Comparison of ENCODE assay signal across 8 mouse cellular contexts in the genomic region with DNA sequence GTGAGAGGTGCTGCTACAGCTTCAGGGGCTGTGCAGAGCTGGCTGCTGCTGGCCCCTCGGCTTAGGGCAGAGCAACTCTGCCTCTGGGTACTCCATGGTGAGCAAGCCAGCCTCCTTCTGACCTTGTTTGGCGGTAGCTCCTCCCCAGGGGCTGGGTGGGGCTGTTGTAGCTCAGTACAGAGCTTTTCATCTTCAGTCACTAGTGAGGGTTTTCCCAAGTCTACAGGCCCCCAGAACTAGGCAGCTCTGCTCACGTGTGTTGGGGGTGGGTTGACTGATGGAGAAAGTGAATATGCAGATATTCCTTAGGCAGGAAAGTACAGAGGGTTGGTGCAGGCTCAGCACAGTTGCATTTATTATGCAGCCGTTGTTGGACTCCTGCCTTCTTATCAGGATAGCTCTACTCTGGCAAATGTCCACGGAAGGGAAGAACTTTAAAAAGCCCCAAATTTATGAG.
DNase-seq lines count a peak whose midpoint lies in the region; ATAC-seq and TF ChIP-seq lines count a peak whose summit lies in the region.

No protein-coding gene starts in this region.

- H3K4me3 ChIP-seq in forebrain, embryonic 12.5 days (replicated peaks): no peak overlapping the region
- no peak overlapping the region for H3K4me3 ChIP-seq in forebrain, postnatal 0 days (ENCODE audit: low read depth, low read length)
- H3K4me3 ChIP-seq in heart, embryonic 12.5 days: no peak overlapping the region
- H3K4me3 ChIP-seq in liver, embryonic 15.5 days (replicated peaks): no peak overlapping the region

- H3K27ac ChIP-seq in forebrain, embryonic 12.5 days: peak overlapping the region; percentile 33; the same call in 1 of the 2 replicates
- no peak overlapping the region for H3K27ac ChIP-seq in forebrain, postnatal 0 days (ENCODE audit: low read depth, low read length)
- H3K27ac ChIP-seq in heart, embryonic 12.5 days (ENCODE audit: poor library complexity, severe bottlenecking): peak overlapping the region; percentile 48; the same call in 1 of the 2 replicates
- H3K27ac ChIP-seq in liver, embryonic 15.5 days (replicated peaks): peak overlapping the region; percentile 51

- H3K4me1 ChIP-seq in forebrain, embryonic 12.5 days: peaks cover 15% of the 10 kb centered on the region
- no peaks in the 10 kb centered on the region for H3K4me1 ChIP-seq in forebrain, postnatal 0 days (ENCODE audit: insufficient read depth)
- peaks cover 48% of the 10 kb centered on the region for H3K4me1 ChIP-seq in heart, embryonic 12.5 days (replicated peaks)
- H3K4me1 ChIP-seq in liver, embryonic 15.5 days (replicated peaks): peaks cover 69% of the 10 kb centered on the region

- ATAC-seq in forebrain, embryonic 12.5 days (ENCODE audit: low FRiP score): no peak
- no peak for ATAC-seq in forebrain, postnatal 0 days
- peak; percentile 56; the same call in 1 of the 2 replicates for ATAC-seq in heart, embryonic 12.5 days (ENCODE audit: insufficient number of reproducible peaks, low FRiP score)
- peak; percentile 67 for ATAC-seq in liver, embryonic 15.5 days (ENCODE audit: insufficient read depth)

- H3K27me3 ChIP-seq in forebrain, embryonic 12.5 days: no peaks in the 10 kb centered on the region
- H3K27me3 ChIP-seq in forebrain, postnatal 0 days (ENCODE audit: insufficient read depth, low read length): no peaks in the 10 kb centered on the region
- no peaks in the 10 kb centered on the region for H3K27me3 ChIP-seq in heart, embryonic 12.5 days (replicated peaks)
- H3K27me3 ChIP-seq in liver, embryonic 15.5 days: no peaks in the 10 kb centered on the region

- no peak for TF ChIP-seq CTCF in forebrain, postnatal 0 days (IDR thresholded peaks at IDR 0.05; ENCODE audit: low read depth)

- peaks cover 33% of the 10 kb centered on the region; the same call in 1 of the 2 replicates for H3K36me3 ChIP-seq in forebrain, embryonic 12.5 days (replicated peaks)
- no peaks in the 10 kb centered on the region for H3K36me3 ChIP-seq in forebrain, postnatal 0 days (ENCODE audit: insufficient read depth)
- peaks cover 23% of the 10 kb centered on the region for H3K36me3 ChIP-seq in heart, embryonic 12.5 days
- H3K36me3 ChIP-seq in liver, embryonic 15.5 days (replicated peaks): peaks cover 27% of the 10 kb centered on the region; the same call in 1 of the 2 replicates

- no peaks in the 10 kb centered on the region for H3K9me3 ChIP-seq in forebrain, embryonic 12.5 days
- no peaks in the 10 kb centered on the region for H3K9me3 ChIP-seq in forebrain, postnatal 0 days (ENCODE audit: low read length)
- no peaks in the 10 kb centered on the region for H3K9me3 ChIP-seq in heart, embryonic 12.5 days (replicated peaks)
- no peaks in the 10 kb centered on the region for H3K9me3 ChIP-seq in liver, embryonic 15.5 days (replicated peaks)

- H3K4me2 ChIP-seq in forebrain, embryonic 12.5 days: no peak overlapping the region
- no peak overlapping the region for H3K4me2 ChIP-seq in forebrain, postnatal 0 days (ENCODE audit: low read depth)
- no peak overlapping the region for H3K4me2 ChIP-seq in heart, embryonic 12.5 days
- H3K4me2 ChIP-seq in liver, embryonic 15.5 days: peak overlapping the region; percentile 37

- no peak overlapping the region for H3K9ac ChIP-seq in forebrain, embryonic 12.5 days
- no peak overlapping the region for H3K9ac ChIP-seq in forebrain, postnatal 0 days
- H3K9ac ChIP-seq in heart, embryonic 12.5 days: no peak overlapping the region
- no peak overlapping the region for H3K9ac ChIP-seq in liver, embryonic 15.5 days

- 58% methylated on average over 5 of the region's 5 CpGs for WGBS in forebrain, embryonic 12.5 days
- 33% methylated on average over 5 of the region's 5 CpGs for WGBS in forebrain, postnatal 0 days
- WGBS in heart, embryonic 12.5 days: 17% methylated on average over 5 of the region's 5 CpGs
- 19% methylated on average over 5 of the region's 5 CpGs for WGBS in liver, embryonic 15.5 days (ENCODE audit: insufficient replicate concordance)

- no peak for DNase-seq in forebrain, postnatal 0 days
- peak; percentile 16 for DNase-seq in thymus, postnatal 14 days
- DNase-seq in thymus, postnatal 10 days (ENCODE audit: low spot score in 2 of 2): no peak
- no peak for DNase-seq in natural killer cell, adult 2 months (ENCODE audit: low spot score in 2 of 2)
- no peak for DNase-seq in cerebellum, adult 9-10 months

Comparison
In these comparisons a context has a peak if more than half of its experiments do, and no peak if none do; other contexts are left out.
1. ATAC-seq: peak in heart, embryonic 12.5 days (single experiment) and liver, embryonic 15.5 days (single experiment); none in forebrain, embryonic 12.5 days (single experiment) and forebrain, postnatal 0 days (single experiment).